Mouse (Mus musculus) CD8-positive naive resting alpha-beta T cell, adult 2 months (primary cell): ENCODE data around the gene Lpp.

ENCODE experiments used
- DNase-seq, 2 experiments: peaks; one replicate each; pipeline ENCODE4 v3.0.0; 2022; ENCODE audit warnings: low read depth in 2 of 2, low spot score in 2 of 2

Gene Lpp

GRCm38 (mm10) chr16:24399524-24399923, 6.2 kb downstream of the Lpp start:
- DNase-seq = no peak

- DNase-seq = no peak
These were observed 7.5 kb downstream of the Lpp start for GRCm38 (mm10) chr16:24400776-24401175.

GRCm38 (mm10) chr16:24402801-24403200, 9.5 kb downstream of the Lpp start:
- DNase-seq = no peak

- DNase-seq = no peak
These were observed 10.6 kb downstream of the Lpp start for GRCm38 (mm10) chr16:24403733-24404380.

GRCm38 (mm10) chr16:24406521-24406920, 13.2 kb downstream of the Lpp start:
- DNase-seq = no peak

GRCm38 (mm10) chr16:24411281-24411680, 18.0 kb downstream of the Lpp start:
- no peak for DNase-seq

GRCm38 (mm10) chr16:24412193-24412592, 18.9 kb downstream of the Lpp start:
- DNase-seq = no peak

- DNase-seq = no peak
These were observed 19.8 kb downstream of the Lpp start for GRCm38 (mm10) chr16:24413059-24413458.

GRCm38 (mm10) chr16:24418022-24418421, 24.7 kb downstream of the Lpp start:
- no peak for DNase-seq

GRCm38 (mm10) chr16:24420603-24421120, 27.4 kb downstream of the Lpp start:
- no peak for DNase-seq

GRCm38 (mm10) chr16:24421687-24422418, 28.5 kb downstream of the Lpp start:
- no peak for DNase-seq

- no peak for DNase-seq
These were observed 29.9 kb downstream of the Lpp start for GRCm38 (mm10) chr16:24423196-24423595.

GRCm38 (mm10) chr16:24423751-24424150, 30.4 kb downstream of the Lpp start:
- DNase-seq = no peak

- DNase-seq = no peak
These were observed 31.2 kb downstream of the Lpp start for GRCm38 (mm10) chr16:24424356-24424977.

- no peak for DNase-seq
These were observed 32.5 kb downstream of the Lpp start for GRCm38 (mm10) chr16:24425816-24426215.

- no peak for DNase-seq
These were observed 34.3 kb downstream of the Lpp start for GRCm38 (mm10) chr16:24427606-24428005.

- DNase-seq = no peak
These were observed 34.7 kb downstream of the Lpp start for GRCm38 (mm10) chr16:24428055-24428454.

GRCm38 (mm10) chr16:24428742-24429141, 35.4 kb downstream of the Lpp start:
- no peak for DNase-seq

GRCm38 (mm10) chr16:24429691-24430090, 36.4 kb downstream of the Lpp start:
- DNase-seq = no peak

- DNase-seq = no peak
These were observed 38.5 kb downstream of the Lpp start for GRCm38 (mm10) chr16:24431808-24432207.

- no peak for DNase-seq
These were observed 40.3 kb downstream of the Lpp start for GRCm38 (mm10) chr16:24433563-24433962.

GRCm38 (mm10) chr16:24434026-24434425, 40.7 kb downstream of the Lpp start:
- no peak for DNase-seq
